Mouse (Mus musculus) T-helper 17 cell (primary cell): Measurements from ENCODE around the gene Nectin2.

ENCODE experiments used
- in situ Hi-C, 2 experiments: fragments of 300-600 bp; cut with MboI, MseI; formaldehyde crosslinking; loops; 1 replicate in 1 of 2; 2 replicates in 1 of 2; pipeline ENCODE4 v1.15.1; 2025; ENCODE audit warnings: high pct_unique_total_duplicates in 2 of 2

Gene Nectin2

DNA sequence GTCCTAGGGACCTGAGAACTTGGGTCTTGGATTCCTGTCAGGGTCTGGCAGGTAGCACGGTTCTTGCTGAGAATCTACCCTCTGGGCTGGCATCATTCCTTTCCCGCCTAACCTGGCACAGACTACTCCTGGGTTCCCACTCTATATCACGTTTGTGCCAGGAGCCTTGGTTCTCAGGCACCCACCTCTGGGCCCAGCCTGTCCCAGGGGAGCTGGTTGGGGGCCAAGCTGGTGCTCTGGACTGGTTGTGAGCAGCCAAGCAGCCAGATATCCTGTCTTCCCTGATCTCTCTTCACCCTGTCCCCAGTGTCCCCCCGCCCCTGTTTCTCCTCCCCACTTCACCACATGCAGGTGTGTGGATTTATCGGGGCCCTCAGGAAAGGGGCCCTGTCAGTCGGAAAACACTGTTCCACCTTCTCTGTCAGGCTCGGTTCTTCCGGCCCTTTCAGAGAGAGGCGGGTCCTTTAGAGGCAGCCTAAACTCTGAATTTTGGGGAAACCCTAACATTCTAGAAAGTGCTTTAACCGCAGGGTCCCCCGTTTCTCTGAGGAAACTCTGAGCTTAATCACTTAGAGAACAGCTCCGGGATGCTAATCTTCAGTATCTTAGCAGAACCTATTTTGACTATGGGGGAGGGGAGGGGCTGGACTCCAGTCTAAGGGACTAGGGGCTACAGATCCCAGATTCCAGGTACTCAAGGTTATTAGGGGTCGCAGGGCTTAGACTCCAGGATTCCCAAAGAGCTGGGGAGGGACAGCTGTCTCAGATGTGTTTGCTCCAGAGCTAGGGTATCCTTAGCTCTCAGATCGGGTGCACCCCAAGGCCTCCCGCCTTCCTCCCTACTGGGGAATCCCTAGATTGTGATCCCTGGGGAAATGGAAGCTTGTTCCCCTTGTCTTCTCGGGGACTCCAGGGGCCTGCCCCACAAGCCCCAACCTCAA is 19.4 kb upstream of the Nectin2 start:
- in situ Hi-C loops = no loop called here

DNA sequence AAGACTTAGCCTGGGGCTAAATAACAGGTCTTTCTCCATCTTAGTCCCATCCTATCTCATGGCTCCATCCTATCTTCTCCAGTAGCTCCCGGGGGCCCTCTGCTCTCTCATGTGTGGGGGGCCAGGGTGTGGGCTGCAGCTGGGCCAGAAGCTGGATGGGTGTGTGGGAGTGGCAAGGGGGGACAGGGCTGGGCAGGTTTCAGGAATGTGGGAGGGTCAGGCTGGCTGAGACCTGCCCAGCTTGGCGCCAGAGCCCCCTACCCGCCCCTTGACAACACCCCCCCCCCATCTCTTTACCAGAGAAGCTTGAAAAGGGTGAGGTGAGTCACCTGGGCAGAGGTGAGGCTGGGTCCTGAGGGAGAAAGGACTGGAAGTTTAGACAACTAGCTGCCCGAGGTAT is 18.7 kb upstream of the Nectin2 start:
- in situ Hi-C loops = no loop called here

DNA sequence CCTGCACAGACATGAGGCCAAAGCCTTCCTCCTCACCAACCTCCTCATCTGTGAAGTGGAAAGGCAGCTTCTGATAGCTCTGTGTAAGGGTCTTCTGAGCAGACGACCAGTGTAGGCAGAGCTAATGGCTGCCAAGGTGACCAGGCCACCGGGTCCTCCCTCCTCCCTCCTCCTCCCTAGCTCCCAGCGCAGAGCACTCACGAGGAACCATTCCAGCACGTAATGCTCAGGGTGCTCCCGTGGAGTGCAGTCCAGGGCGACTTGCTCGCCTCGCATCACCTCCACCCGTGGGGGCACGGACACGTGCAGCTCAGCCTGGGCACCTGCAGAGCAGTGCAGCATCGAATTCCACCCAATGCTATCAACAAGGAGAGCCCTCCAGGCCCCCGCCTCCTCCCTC is 18.0 kb upstream of the Nectin2 start:
- in situ Hi-C loops = no loop called here

DNA sequence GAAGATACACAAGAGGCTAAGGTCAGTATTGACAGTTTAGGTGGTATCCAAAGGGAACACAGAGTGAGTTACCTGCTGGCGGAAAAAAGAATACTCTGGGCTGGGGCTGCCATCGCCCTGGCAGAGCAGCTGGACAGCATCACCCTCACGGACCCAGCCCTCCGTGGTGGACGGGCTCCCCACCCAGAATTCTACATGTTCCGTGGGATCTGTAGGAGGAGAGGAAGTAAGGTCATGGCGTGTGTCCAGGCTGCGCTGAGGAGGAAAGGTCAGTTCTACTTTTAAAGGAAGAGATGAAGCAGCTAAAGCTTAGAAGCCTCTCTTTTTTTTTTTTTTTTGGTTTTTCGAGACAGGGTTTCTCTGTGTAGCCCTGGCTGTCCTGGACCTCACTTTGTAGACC is 14.3 kb upstream of the Nectin2 start:
- in situ Hi-C loops = no loop called here

DNA sequence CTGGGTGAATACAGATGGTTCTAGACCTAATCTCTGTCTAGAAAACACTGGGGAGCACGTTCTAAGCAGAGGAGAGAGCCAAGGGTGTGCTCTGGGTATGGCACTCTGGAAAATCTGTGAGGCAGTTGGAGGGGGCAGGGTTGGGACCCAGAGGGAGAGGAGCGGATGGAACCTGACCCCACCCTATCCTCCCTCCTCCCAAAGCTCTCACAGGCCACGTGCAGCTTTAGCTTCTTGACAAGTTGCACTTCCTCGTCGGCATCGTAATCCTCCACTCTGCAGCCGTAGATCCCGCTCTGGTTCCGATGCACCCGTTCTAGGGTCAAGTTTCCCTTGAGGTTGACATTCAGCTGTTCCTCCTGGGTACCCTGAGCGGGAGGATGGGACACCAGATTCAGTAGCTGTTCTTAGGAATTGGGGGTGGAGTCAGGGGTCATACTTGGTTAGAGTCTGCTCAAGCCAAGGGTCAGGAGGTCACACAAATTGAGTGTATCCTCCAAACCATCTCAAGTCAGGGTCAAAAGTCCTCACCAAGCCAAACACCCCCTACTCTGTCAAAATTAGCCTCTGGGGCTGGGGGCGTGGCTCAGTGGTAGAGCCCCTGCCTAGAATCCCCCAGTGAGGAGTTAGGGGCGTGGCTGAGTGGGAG is 13.7 kb upstream of the Nectin2 start:
- in situ Hi-C loops = no loop called here

DNA sequence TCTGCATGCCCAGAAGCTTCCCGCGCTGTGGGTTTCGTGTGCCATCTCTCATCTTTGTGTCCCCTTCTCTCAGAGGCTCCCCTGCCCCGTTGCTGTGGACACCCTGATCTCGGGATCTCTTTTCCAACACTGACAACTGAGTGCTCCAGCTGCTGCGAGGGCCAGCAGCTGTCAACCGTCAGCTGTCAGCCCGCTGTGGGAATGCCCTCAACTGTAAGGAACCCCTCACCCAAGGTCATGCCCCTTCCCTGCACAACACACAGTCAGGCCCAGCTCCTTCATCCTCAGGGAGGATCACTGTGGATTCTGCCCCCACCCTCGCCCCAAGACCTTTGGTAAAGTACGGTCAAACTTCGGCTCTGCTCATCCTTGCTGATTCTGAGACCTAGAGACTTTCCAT is 12.0 kb upstream of the Nectin2 start:
- in situ Hi-C loops = no loop called here

DNA sequence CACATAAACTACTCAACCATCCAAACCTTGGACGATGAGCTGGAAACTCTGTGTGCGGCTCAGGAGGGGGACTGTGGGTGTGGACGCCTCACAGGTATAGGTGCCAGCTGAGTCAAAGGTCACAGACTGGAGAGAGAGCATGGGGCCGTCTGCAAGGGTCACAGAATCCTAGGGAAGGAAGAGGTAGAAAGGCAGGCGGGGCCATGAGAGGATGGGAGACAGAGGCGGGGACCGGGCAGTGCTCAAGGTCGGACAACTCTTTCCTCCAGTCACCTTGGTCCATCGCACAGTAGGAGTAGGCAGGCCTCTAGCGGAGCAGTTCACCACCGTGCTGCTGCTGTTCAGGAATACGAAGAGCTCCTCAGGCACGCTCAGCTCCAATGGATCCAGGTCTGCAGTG is 9.7 kb upstream of the Nectin2 start:
- in situ Hi-C loops = no loop called here

DNA sequence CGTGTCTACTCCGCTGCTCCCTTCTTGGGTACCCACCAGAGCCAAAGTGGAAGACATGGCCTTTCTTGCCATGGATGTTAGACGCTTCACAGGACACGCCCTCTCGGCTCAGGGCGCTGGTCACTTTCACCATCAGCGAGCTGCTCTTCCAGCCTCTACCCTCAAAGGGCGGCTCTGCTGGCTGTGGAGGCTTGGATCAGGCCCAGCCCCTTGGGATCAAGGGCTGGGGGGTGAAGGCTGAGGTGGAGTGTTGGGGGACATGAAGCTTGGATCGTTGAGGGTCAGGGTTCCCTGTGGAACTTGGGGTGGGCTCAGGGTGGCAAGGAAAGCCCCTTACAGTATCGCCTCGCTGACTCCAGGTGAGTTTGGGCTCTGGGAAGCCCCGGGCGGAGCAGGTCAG is 8.3 kb upstream of the Nectin2 start:
- in situ Hi-C loops = no loop called here

DNA sequence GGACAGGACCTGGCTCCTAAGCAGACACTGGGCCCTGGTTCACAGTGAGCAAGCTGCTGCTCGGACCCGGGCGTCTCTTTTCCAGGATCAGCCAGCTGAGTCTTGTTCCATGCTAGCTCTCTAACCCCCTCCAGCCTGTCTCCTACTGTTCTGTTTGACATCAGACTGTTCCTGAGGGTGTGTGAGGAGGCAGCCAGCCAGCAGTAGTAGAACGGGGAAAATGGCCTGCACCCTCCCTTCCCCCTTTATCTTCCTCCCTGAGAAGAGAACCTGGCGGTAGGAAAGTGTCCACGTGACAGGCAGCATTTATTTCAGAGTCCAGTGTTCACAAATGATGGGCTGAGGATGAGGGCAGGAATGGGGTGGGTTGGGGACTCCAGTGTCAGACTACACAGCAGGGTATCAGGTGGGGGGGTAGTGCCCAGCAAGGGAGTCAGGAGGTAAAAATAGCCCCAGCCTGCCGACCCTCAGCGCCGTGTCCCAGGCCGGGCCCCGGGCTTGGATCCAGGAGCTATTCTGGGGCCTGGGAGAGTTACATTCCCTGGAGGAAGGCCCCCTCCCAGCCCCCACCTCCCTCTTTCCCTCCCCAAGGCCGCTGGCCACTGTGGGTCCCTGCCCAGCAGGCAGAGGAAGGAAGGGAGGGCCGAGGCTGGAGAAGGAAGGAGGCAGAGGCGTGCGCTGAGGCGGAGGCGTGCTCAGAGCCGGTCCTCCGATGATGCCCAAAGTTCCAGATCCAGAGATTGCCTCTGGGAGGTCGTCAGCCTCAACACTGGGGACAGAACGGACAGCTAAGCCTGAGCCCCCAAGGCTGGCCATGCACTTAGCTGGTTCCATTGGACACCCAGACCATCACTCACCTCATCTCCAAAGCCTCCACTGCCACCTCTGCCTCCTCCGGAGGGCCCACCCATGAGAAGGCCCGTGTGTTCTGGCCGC is 5.8 kb upstream of the Nectin2 start:
- in situ Hi-C loops = no loop called here

DNA sequence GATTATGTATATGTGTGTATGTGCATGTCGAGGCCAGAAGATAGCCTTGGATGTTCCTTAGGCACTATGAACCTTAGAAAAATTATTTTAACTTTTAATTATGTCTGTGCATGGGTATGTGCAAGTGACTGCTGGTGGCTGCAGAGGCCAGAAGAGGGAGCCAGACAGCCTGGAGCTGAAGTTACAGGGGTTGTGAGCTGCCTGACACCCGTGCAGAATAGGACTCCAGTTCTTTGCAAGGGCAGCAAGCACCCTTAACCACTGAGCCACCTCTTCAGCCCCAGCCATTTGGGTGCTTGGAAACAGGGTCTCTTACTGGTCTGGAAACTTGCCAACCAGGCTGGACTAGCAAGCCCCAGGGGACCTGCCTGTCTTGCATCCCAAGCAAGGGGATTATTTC is 4.7 kb upstream of the Nectin2 start:
- in situ Hi-C loops = no loop called here

DNA sequence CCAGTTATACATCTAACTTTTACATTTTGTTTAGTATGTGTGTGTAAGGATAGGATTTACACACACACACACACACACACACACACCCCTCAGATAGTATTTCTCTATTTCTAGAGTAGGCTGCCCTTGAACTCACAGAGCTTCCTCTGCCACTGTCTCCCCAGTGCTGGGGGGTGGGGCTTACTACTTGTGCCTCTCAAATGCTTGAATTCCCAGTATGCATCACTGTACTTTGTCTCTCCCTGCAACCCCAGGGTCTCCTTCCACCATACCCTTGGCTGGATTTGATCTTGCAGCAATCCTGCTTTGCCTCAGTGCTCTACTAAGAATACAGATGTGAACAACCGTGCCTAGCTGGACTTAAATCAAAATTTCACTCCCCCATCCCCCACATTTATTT is 3.8 kb upstream of the Nectin2 start:
- in situ Hi-C loops = no loop called here

DNA sequence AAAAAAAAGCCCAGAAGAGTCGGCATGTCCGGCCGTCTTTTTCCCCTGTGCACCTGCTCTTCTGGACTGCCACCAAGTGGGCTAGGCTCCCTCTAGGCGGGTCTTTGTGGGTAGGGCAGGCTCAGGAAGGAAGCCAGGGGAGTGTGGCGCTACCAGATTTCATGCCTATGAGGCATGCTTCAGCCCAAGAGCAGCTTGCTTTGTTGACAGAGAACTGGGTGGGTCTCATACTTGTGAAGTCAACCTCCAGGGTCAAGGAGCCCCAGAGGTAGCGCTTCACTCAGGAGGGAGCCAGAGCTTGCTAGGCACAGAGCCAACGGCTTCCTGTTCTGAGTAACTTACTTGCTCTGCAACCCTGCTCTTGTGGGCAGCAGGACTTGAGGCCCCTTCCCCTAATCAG is 3.3 kb upstream of the Nectin2 start:
- in situ Hi-C loops = no loop called here

DNA sequence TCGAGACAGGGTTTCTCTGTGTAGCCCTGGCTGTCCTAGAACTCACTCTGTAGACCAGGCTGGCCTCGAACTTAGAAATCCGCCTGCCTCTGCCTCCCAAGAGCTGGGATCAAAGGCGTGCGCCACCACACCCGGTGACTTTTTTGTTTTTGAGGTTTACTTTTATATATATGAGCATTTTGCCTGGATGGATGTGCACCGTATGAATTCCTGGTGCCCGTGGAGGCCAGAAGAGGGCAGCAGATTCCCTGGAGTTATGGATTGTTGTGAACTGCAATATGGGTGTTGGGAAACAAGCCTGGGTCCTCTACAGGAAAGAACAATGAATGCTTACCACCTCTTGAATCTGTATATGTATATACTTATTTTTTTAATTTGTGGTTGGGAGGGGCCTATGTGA is 2.4 kb upstream of the Nectin2 start:
- in situ Hi-C loops = no loop called here

DNA sequence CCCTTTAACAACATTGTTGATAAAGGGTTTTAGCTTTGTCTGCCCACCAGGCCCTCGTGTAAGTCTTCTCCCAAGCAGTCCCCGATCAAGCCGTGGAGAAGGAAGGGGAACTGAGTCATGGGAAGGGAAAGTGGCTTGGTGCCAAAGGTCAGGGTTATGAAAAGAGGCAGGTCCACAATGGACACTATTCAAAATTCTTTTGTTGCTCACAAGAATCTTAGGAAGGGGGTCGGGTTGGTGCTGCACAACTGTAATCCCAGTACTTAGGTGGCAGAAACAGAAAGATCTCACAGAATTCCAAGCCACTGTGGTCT is 744 bp upstream of the Nectin2 start:
- in situ Hi-C loops = no loop called here

DNA sequence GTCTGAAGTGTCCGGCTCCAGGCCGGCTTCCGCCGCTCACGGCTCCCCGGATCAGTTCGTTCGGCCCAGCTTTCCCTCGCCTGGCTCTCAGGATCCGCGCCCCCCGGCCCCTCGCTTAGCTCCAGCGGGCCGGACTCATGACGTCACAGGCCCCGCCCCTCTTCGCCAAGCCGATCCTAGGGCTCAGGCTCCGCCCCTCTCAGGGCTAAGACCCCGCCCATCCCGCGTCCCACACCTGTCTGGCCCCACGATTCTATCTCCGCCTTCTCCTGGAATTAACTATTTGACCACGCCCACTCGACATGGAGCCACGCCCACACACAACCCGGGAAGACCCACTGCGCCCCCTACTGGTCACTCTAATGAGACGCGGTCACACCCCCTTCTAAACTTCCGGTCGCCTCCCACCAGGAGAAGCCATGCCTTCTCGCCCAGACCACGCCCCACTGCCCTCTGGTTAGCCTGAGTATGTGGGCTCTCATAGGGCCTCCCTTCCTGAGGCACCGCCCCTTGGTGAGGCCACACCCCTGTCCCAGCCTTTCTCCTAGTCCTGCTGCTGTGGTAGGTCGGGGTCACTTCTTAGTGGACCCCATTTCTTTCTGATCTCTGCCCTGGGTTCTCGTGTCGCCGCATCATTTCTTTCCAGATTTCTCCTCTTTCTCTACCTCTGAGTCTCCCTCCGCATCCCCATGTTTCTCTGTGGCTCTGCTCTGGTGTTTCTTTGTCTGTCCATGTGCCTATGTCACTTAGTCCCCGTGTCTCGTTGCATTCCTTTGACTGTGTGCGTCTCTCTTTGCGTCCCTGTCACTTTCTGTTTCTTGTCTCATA is 680 bp downstream of the Nectin2 start:
- in situ Hi-C loops = no loop called here

DNA sequence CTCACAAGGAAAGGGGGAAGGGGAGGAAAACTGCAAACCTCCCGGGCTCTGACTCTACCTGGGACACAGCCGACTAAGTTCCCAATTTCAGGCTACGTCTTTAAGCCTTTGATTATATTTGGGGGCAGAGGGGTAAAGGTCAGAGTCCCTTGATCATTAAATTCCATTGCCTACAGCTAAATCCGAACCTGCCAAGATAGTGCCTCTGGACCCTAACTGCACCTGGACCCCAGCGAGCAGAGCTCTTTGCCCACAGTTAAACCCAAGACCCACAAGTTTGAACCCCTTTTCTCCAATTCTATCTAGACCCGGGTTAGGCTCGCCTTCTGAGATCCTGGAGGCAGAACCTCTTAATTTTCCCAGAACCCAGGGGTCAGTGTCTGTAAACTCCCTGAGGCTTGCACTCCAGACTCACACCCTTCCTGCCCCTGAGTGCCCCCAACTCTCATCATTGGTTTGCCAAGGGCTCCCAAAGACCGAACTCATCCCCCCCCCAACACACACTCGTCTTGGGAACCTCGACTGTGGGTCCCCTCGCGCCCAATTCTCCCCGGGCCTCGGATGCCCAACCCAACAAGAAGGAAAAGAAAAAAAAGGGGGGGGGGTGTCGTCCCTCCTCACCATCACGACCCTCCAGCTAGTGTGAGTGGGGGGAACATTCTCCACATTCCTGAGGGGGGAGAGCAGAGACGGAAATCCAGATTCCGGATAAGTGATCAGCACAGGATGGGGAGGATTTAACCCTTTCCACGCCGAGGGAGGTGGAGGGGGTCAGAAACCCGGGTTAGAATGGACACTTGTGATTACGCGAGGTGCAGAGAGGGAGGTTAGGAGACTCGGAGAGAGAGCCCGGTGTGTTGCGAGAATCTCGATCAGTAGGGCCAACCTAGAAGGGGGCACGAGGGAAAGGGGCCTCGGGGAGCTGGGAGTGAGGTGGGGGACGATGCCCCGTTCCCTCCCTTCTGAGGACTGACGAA is 1.8 kb downstream of the Nectin2 start:
- in situ Hi-C loops = no loop called here

DNA sequence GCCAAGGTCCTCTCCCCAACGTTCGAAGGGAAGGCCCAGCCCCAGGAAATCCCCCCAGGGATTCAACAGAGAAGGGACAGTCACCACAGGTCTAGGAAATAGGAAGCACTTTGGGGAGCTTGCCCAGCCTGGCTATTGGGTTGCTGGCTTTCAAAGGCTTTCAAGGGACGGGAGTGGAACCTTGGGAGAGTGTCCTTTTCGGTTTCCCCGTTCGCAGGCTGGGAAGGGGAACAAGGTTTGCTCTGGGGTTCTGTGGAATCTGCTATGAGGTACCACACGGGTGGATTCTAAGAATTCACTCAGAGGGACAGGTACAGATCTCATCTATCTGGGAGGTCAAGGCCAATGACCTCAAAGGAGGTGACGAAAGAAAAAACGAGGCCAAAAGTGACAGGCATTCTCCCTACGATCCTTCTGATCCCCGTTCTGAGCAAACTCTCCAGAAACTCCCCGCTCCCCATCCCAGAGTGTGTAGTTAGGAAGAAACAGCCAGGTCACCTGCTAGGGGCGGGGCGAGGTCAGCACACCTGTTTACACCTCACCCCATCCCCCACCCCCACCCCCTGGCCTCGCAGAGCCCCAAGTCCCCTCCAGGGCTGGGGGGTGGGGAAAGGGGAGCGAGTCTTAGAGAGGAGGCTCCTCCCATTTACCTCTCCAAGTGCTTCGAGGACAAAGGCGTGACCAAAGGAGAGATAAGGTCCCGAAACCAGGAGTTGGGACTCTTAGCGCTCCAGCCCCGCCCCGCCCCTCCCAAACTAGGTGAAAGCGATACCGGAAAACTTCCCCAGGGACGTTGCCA is 2.7 kb downstream of the Nectin2 start:
- in situ Hi-C loops = no loop called here

DNA sequence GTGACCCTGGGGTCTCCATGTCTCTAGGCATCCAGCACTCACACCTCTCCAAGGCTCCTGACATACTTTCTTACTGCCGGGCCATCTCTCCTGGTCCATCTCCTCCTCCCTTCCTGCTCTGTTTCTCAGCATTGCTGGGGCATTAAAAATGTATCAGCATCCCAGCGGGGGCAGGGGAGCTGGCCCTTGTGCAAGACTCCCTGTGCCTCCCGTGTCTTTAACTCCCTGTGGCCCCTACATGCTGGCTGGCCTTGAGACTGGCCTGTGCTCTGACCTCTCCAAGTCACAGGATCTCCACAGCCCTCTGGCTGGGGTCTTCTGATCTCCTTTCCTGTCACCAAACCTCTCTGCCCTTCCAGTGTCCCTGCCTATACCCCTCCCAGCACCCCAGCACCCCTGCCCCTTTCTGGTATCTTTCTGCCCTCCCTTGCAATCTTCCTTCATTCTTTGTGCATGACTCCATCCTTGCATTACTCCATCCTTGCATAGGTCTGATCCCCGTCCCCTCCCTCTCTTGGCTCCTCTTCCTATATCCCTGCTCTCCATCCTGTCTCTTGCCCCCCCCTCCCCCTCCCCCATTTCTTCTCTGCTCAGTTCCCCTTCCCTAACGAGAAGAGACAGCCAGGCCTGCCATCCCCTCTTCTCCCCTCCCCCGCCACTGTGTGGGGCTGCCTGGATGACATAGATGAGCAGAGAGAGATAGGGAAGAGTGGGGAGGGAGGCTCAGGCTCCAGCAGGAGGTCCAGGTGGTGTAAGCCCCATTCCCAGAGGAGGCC is 3.7 kb downstream of the Nectin2 start:
- in situ Hi-C loops = no loop called here

DNA sequence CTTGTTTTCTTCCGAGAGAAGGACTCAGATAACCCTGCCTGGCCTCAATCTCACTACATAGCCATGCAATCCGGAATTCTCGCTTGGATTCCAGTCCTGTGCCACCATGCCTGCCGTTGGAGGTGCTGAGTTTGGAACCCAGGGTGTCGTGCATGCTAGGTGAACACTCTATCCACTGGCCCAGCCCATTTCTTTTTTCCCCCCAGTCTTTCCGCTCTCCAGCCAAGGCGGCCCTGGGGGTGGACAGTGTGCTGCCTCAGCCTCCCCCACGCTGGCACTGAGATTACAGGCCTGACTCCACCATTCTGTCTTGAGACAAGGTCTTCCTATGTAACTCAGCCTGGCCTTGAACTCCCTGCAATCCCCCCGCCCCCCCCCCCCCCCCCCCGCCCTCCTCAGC is 4.3 kb downstream of the Nectin2 start:
- in situ Hi-C loops = no loop called here
